Mouse (Mus musculus): ENCODE data around the gene Olfr1391. TPM values are rescaled to one million over a fixed set of nuclear protein-coding genes. Genes with fewer than 3 reads are reported as not detected.
A peak's percentile ranks its signal among the peaks of the same experiment; 100 is the strongest.
"Not testable (repeated sequence)": the region's sequence is repeated elsewhere in the genome, so short reads cannot be mapped to it uniquely, and the experiment has no call there.

Gene Olfr1391
- not detected in 2 replicates for polyA plus RNA-seq (2015; fragmentation: Nextera tagmentation; extraction: Ambion mirVana)

- H3K27ac ChIP-seq (replicated peaks) = no peak within 1 kb of the TSS
- no peak for ATAC-seq (ENCODE audit: low FRiP score, low read depth)
- H3K36me3 ChIP-seq = no peaks in the 10 kb centered on the region
- H3K27me3 ChIP-seq = no peaks in the 10 kb centered on the region
- WGBS = 84% methylated on average over 2 of the region's 2 CpGs
- H3K4me1 ChIP-seq (replicated peaks) = no peaks in the 10 kb centered on the region
- no peak within 1 kb of the TSS for H3K4me2 ChIP-seq
- no peak within 1 kb of the TSS for H3K4me3 ChIP-seq
- H3K9ac ChIP-seq = no peak within 1 kb of the TSS
- H3K9me3 ChIP-seq = no peaks in the 10 kb centered on the region
These were observed at the start of gene Olfr1391 for GRCm38 (mm10) chr11:49322442-49322841. TSS of gene Olfr1391 (plus strand) at chr11:49322742.

- Histone ChIP-seq H3K4me3 (no peak overlapping the region), H3K9me3 (no peaks in the 10 kb centered on the region), H3K27me3 (no peaks in the 10 kb centered on the region), H3K4me1 (replicated peaks) (peaks cover 4% of the 10 kb centered on the region), H3K9ac (no peak overlapping the region), H3K36me3 (no peaks in the 10 kb centered on the region), H3K4me2 (no peak overlapping the region), H3K27ac (replicated peaks) (peak overlapping the region; percentile 7; the same call in 1 of the 2 replicates)
- 44% methylated on average over 11 of the region's 11 CpGs for WGBS
- ATAC-seq (ENCODE audit: low FRiP score, low read depth) = no peak
These were observed 48.6 kb upstream of the Olfr1391 start for GRCm38 (mm10) chr11:49273834-49274519.

DNA sequence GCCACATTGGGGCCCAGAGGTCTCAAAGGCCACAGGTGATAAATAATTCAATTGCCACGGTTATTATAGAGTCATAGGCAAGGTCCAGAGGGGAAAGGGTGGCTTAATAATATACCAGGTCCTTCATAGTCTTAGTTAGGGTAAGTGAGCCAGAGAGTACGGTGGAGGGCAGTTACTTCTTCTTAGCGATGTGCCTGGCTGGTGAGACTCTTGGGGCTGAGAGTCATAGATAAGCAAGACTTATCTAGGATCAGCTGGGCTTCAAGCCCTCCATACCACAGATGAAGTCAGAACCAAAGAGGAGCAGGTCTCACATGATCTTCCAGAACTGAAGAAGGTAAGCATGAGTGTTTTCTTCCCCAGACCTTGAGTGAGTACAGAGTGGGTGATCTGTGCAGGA lies 44.3 kb upstream of the Olfr1391 start, which contains the start of gene Olfr1393:
Olfr1393 (plus strand) TSS at position 83 of the 400 bp plus-strand sequence.
- Histone ChIP-seq H3K4me1 (replicated peaks) (peaks cover 4% of the 10 kb centered on the region), H3K9me3 (no peaks in the 10 kb centered on the region; the same call in 1 of the 2 replicates), H3K27ac (replicated peaks) (no peak within 1 kb of the TSS), H3K4me3 (no peak within 1 kb of the TSS), H3K9ac (no peak within 1 kb of the TSS), H3K4me2 (no peak within 1 kb of the TSS), H3K36me3 (no peaks in the 10 kb centered on the region), H3K27me3 (no peaks in the 10 kb centered on the region)
- no peak for ATAC-seq (ENCODE audit: low FRiP score, low read depth)
- 85% methylated on average over 3 of the region's 3 CpGs for WGBS

DNA sequence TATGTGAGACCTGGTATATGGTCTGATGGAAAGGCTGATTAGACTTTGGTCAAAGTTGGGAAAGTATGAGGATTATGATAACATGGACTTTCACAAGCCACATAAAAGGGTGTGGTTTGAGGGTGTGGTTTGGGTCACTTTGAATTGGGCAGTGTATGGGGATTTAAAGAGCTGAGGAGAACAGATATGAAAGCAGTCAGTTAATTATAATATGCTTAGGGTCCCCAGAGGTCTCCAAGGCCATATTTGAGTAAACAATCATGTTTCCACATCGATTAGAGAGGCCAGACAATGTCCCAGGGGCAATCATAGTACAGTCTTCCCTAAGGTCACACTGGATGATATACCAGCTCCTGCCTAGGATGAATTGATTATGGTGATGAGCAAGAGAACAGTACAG lies 37.6 kb upstream of the Olfr1391 start, which contains the start of gene Olfr1392:
Olfr1392 (plus strand) TSS at position 301 of the 400 bp plus-strand sequence.
- H3K4me1 ChIP-seq (replicated peaks); H3K27me3 ChIP-seq; ATAC-seq (ENCODE audit: low FRiP score, low read depth); H3K36me3 ChIP-seq; H3K4me2 ChIP-seq; H3K27ac ChIP-seq (replicated peaks); H3K4me3 ChIP-seq; H3K9ac ChIP-seq; H3K9me3 ChIP-seq: not testable (repeated sequence)
- WGBS = 48% methylated on average over 1 of the region's 1 CpGs

- Histone ChIP-seq H3K27ac (replicated peaks) (no peak overlapping the region), H3K4me1 (replicated peaks) (no peaks in the 10 kb centered on the region), H3K9ac (no peak overlapping the region), H3K4me2 (no peak overlapping the region), H3K27me3 (no peaks in the 10 kb centered on the region), H3K4me3 (no peak overlapping the region), H3K36me3 (no peaks in the 10 kb centered on the region), H3K9me3 (no peaks in the 10 kb centered on the region; the same call in 1 of the 2 replicates)
- ATAC-seq (ENCODE audit: low FRiP score, low read depth) = no peak
- 87% methylated on average over 2 of the region's 2 CpGs for WGBS
These were observed 35.3 kb upstream of the Olfr1391 start for GRCm38 (mm10) chr11:49287251-49287650.

- Histone ChIP-seq H3K9ac (no peak overlapping the region), H3K4me3 (no peak overlapping the region), H3K4me1 (replicated peaks) (no peaks in the 10 kb centered on the region), H3K4me2 (no peak overlapping the region), H3K9me3 (no peaks in the 10 kb centered on the region), H3K27ac (replicated peaks) (no peak overlapping the region), H3K27me3 (no peaks in the 10 kb centered on the region), H3K36me3 (no peaks in the 10 kb centered on the region)
- no peak for ATAC-seq (ENCODE audit: low FRiP score, low read depth)
- WGBS = 54% methylated on average over 3 of the region's 3 CpGs
These were observed 29.8 kb upstream of the Olfr1391 start for GRCm38 (mm10) chr11:49292777-49293176.

DNA sequence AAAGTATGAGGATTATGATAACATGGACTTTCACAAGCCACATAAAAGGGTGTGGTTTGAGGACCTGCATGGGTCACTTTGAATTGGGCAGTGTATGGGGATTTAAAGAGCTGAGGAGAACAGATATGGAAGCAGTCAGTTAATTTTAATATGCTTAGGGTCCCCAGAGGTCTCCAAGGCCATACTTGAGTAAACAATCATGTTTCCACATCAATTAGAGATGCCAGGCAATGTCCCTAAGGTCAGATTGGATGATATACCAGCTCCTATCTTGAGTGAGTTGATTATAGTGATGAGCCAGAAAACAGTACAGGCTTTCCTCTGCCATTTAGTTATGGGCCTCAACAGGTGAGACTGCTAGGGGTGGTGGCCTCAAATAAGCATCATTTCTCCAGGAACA lies 18.1 kb upstream of the Olfr1391 start, which contains the start of gene Olfr10:
Olfr10 (plus strand) TSS at position 301 of the 400 bp plus-strand sequence.
- no peaks in the 10 kb centered on the region for H3K27me3 ChIP-seq
- no peak for ATAC-seq (ENCODE audit: low FRiP score, low read depth)
- H3K27ac ChIP-seq (replicated peaks) = no peak within 1 kb of the TSS
- no peak within 1 kb of the TSS for H3K4me3 ChIP-seq
- H3K9me3 ChIP-seq = no peaks in the 10 kb centered on the region
- H3K9ac ChIP-seq = no peak within 1 kb of the TSS
- no peaks in the 10 kb centered on the region for H3K36me3 ChIP-seq
- no peaks in the 10 kb centered on the region for H3K4me1 ChIP-seq (replicated peaks)
- H3K4me2 ChIP-seq = no peak within 1 kb of the TSS

DNA sequence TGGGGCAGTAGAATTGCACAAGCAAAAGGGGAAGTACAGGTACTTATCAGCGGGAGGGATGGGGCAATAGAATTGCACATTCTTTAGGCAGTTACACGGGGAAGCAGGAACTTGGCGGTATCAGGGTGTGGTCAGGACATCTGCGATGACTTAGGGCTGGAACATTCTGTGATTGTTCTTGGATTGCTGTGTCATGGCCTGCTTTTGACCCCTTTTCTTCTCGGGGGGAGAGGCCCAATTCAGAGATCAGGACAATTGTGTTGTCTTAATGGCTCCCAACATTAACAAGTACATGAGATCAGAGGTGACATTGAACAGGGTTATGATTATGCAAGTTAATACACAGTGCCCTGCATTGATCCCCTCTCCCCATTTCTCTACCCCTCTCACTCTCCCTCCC lies 14.0 kb upstream of the Olfr1391 start:
- not testable (repeated sequence) for H3K36me3 ChIP-seq; H3K4me1 ChIP-seq (replicated peaks); H3K27ac ChIP-seq (replicated peaks); H3K4me2 ChIP-seq; H3K9me3 ChIP-seq; H3K27me3 ChIP-seq; H3K9ac ChIP-seq; ATAC-seq (ENCODE audit: low FRiP score, low read depth); H3K4me3 ChIP-seq
- 83% methylated on average over 5 of the region's 5 CpGs for WGBS

GRCm38 (mm10) chr11:49326726-49327125 lies 4.2 kb downstream of the Olfr1391 start:
- Histone ChIP-seq H3K4me3 (no peak overlapping the region), H3K9ac (no peak overlapping the region), H3K27me3 (no peaks in the 10 kb centered on the region), H3K4me2 (no peak overlapping the region), H3K27ac (replicated peaks) (no peak overlapping the region), H3K9me3 (no peaks in the 10 kb centered on the region), H3K36me3 (no peaks in the 10 kb centered on the region), H3K4me1 (replicated peaks) (no peaks in the 10 kb centered on the region)
- WGBS = 92% methylated on average over 3 of the region's 3 CpGs
- ATAC-seq (ENCODE audit: low FRiP score, low read depth) = no peak

GRCm38 (mm10) chr11:49329686-49330085 lies 7.1 kb downstream of the Olfr1391 start:
- Histone ChIP-seq H3K9me3 (no peaks in the 10 kb centered on the region), H3K27ac (replicated peaks) (no peak overlapping the region), H3K4me1 (replicated peaks) (no peaks in the 10 kb centered on the region), H3K4me2 (no peak overlapping the region), H3K27me3 (no peaks in the 10 kb centered on the region), H3K9ac (no peak overlapping the region), H3K36me3 (no peaks in the 10 kb centered on the region), H3K4me3 (no peak overlapping the region)
- WGBS = 83% methylated on average over 1 of the region's 1 CpGs
- no peak for ATAC-seq (ENCODE audit: low FRiP score, low read depth)

- Histone ChIP-seq H3K9ac (no peak within 1 kb of the TSS), H3K36me3 (no peaks in the 10 kb centered on the region), H3K4me1 (replicated peaks) (no peaks in the 10 kb centered on the region), H3K27me3 (no peaks in the 10 kb centered on the region), H3K4me2 (no peak within 1 kb of the TSS), H3K4me3 (no peak within 1 kb of the TSS), H3K27ac (replicated peaks) (no peak within 1 kb of the TSS), H3K9me3 (no peaks in the 10 kb centered on the region)
- no peak for ATAC-seq (ENCODE audit: low FRiP score, low read depth)
- whole genome bisulfite sequencing = 84% methylated on average over 1 of the region's 1 CpGs
These were observed 12.3 kb downstream of the Olfr1391 start, which contains the start of gene Olfr1390 for GRCm38 (mm10) chr11:49334888-49335287. TSS of gene Olfr1390 (plus strand) at chr11:49335188.

DNA sequence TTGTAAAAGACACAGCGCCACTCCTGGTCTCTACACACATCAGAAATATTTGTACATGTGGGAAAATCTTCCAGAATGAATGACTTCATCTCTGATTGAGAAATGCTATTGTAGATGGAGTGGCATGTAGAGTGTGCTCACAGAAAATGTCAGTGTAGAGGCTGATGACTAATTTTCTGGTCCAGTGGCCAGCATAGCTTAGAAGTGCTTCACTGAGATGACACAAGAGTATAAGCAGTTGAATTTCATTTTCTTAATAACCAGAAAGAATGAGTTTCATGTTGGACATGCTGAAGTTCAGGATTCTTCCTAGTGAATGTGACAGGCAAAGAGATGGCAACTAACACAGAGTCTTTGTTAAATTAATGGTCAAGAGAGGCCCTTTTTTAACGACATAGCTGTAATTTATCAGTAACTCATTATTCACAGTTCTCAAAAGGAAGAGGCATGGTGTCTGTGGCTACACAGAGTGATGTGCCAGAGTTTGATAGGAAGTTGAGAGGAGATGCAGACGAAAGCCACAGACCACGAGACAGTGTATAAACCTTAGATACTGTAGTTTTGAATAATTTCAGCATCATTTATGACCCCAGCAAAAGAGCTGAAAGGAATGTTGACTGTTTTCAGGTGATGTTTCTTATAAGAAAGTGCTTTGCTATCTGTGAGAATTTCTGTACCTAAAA lies 14.7 kb downstream of the Olfr1391 start:
- no peak for ATAC-seq (ENCODE audit: low FRiP score, low read depth)

More for the DNA sequence above, 14.7 kb downstream of the Olfr1391 start:
- Histone ChIP-seq H3K4me2 (no peak overlapping the region), H3K27me3 (no peaks in the 10 kb centered on the region), H3K9me3 (no peaks in the 10 kb centered on the region), H3K9ac (no peak overlapping the region), H3K4me1 (replicated peaks) (no peaks in the 10 kb centered on the region), H3K27ac (replicated peaks) (no peak overlapping the region), H3K4me3 (no peak overlapping the region), H3K36me3 (no peaks in the 10 kb centered on the region)
- WGBS = 74% methylated on average over 4 of the region's 4 CpGs
